Mouse (Mus musculus) frontal cortex, postnatal 36 days (tissue): ENCODE measurements around the gene Timm10.
"Not testable (repeated sequence)": the region's sequence is repeated elsewhere in the genome, so short reads cannot be mapped to it uniquely, and the experiment has no call there.

Experiments
- DNase-seq, 2 experiments: peaks; one replicate each; pipeline ENCODE4 v3.0.0; 2022; ENCODE audit warnings: low spot score in 2 of 2

The Timm10 gene

GRCm38 (mm10) chr2:84826488-84827282, at the start of gene Timm10:
Gene Timm10 (plus strand): TSS chr2:84826997.
- DNase-seq: peak; percentile 87 to 95

- no peak for DNase-seq
Measured at GRCm38 (mm10) chr2:84777706-84778105, 49.1 kb upstream of the Timm10 start.

- no peak for DNase-seq
Measured at GRCm38 (mm10) chr2:84779210-84779609, 47.6 kb upstream of the Timm10 start.

- DNase-seq: no peak
Measured at GRCm38 (mm10) chr2:84783315-84783714, 43.5 kb upstream of the Timm10 start.

- DNase-seq: no peak
Measured at GRCm38 (mm10) chr2:84783840-84784566, 42.8 kb upstream of the Timm10 start.

- no peak for DNase-seq
Measured at GRCm38 (mm10) chr2:84788316-84788715, 38.5 kb upstream of the Timm10 start.

- DNase-seq: no peak
Measured at GRCm38 (mm10) chr2:84790418-84790817, 36.4 kb upstream of the Timm10 start.

GRCm38 (mm10) chr2:84792516-84792915, 34.3 kb upstream of the Timm10 start:
- no peak for DNase-seq

GRCm38 (mm10) chr2:84793154-84793553, 33.6 kb upstream of the Timm10 start:
- DNase-seq: no peak

- no peak for DNase-seq
Measured at GRCm38 (mm10) chr2:84793871-84794270, 32.9 kb upstream of the Timm10 start.

- peak; percentile 75 to 93 for DNase-seq
Measured at GRCm38 (mm10) chr2:84797833-84798492, 28.8 kb upstream of the Timm10 start.

- peak; percentile 67 to 73 for DNase-seq
Measured at GRCm38 (mm10) chr2:84798493-84798921, 28.3 kb upstream of the Timm10 start, which contains the start of gene Ube2l6. Gene Ube2l6 (plus strand): TSS chr2:84798828.

- DNase-seq: peak; percentile 55 to 75
Measured at GRCm38 (mm10) chr2:84799041-84799561, 27.7 kb upstream of the Timm10 start.

GRCm38 (mm10) chr2:84800304-84800703, 26.5 kb upstream of the Timm10 start:
- DNase-seq: no peak

- DNase-seq: not testable (repeated sequence)
Measured at GRCm38 (mm10) chr2:84801223-84801622, 25.6 kb upstream of the Timm10 start.

GRCm38 (mm10) chr2:84803963-84804362, 22.8 kb upstream of the Timm10 start:
- no peak for DNase-seq

- no peak for DNase-seq
Measured at GRCm38 (mm10) chr2:84806546-84806945, 20.3 kb upstream of the Timm10 start.

- no peak for DNase-seq
Measured at GRCm38 (mm10) chr2:84809330-84809729, 17.5 kb upstream of the Timm10 start.

- no peak for DNase-seq
Measured at GRCm38 (mm10) chr2:84810526-84810885, 16.3 kb upstream of the Timm10 start.

- peak; percentile 81 to 92 for DNase-seq
Measured at GRCm38 (mm10) chr2:84810886-84811577, 15.8 kb upstream of the Timm10 start.

GRCm38 (mm10) chr2:84811880-84812279, 14.9 kb upstream of the Timm10 start:
- no peak for DNase-seq

- DNase-seq: no peak
Measured at GRCm38 (mm10) chr2:84812676-84813075, 14.1 kb upstream of the Timm10 start.
